Mouse (Mus musculus): ENCODE results near the gene Mapk1ip1l.

Mapk1ip1l gene

DNA sequence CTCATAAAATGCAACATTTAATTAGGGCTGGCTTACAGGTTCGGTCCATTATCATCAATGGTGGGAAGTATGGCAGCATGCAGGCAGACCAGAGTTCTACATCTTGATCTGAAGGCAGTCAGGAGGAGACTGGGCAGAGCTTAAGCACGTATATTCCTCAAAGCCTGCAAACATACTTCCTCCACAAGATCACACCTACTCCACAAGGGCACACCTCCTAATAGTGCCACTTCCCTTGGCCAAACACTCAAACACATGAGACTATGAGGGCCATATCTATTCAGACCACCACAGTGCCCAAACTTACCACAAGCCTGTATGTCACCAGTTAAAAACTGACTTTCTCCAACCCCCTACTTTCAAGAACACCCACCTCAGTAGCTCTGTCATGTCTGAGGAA lies 63.4 kb downstream of the Mapk1ip1l start:
- DNase-seq (ENCODE audit: low spot score), result no peak

DNA sequence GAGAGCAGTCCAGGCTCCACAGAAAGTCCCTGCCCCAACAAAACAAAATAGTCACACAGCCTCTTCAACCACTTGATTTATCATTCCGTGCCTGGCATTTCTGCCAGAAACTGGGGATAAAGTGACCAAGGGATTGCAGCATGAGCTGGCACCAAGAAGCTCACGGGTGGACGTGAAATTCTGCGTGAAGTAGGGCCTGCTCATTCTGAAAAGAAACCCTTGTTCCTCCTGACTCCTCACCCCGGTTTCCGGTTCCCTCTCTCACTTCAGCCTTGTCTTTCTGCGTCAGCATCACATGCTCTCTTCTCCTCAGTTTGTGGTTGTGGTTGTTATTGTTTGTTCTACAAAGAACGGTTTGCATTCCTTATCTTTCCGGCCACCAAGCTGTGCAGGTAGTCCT lies 63.8 kb downstream of the Mapk1ip1l start:
- no peak for DNase-seq (ENCODE audit: low spot score)

DNA sequence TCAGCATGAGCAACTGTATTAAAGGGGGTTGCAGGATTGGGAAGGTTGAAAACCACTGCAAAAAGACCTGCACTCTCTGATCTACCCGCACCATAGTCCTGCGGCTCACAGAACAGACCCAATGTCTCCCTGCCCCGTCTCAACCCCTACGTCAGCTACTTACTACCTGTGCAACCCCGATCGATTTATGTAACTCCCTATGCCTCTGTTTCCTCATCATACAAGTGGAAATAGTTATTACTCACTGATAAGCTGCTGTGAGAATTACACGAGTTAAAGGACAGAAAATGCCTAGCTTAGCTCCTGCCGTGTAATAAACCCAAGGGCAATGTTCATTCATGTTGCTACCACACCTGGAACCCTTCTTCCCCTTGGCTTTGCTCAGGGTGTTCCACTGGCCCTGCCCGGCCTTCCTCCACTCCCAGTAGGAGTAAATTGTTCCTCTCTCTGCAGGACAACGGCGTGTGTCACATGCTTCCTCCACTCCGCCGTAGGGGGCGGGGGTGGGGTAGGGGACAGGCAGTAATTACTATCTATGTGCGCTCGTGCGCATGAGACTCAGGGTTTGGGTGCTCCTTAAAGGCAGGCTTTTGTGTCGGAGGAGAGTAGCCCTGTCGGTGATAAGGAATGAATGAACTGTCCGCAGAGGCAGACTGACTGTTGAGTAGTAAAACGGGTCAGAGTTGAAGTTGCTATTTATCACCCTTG lies 66.8 kb downstream of the Mapk1ip1l start:
- DNase-seq (ENCODE audit: low spot score), result peak; percentile 45

DNA sequence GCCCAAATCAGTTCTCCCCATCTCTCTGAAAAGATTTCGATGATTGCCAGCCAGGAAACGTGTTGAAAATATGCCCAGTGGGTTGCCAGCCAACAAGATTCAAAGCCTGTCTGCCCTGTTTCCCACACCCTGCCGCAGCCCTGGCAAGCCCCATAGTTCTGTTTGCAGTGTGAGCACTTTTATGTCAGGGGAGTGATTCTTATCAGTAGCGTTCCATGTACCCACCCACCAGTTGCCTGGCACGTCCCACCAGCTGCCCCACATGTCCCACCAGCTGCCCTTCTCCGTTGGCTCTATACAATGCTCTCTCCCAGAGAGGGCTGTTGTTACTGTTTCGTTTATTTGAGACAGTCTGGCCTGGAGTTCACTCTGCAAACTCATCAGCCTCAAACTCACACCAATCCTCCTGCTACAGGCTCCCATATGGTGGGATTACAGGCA lies 68.8 kb downstream of the Mapk1ip1l start:
- DNase-seq (ENCODE audit: low spot score), result no peak

DNA sequence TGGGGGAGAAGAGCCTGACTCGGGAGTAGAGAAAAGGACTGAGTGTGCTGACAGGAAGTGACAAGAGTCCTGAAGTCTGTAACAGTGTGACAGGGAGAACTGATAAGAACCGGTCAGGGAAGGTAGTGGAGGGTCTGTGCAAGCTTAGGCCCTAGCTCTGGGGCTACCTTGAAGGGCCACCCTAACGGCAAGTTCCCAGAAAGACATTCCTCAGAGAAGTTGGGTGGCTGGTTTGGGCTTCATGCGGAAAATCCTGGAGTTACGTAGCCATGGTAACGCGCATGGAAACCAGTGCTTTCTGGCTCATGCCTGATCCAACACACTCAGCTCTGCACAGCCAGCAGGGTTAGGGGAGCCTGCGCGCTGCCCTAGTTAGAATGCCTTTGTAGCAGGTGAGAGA lies 69.4 kb downstream of the Mapk1ip1l start, which contains the start of gene Lgals3:
TSS of gene Lgals3 (plus strand) at position 291 of the 400 bp plus-strand sequence.
- no peak for DNase-seq (ENCODE audit: low spot score)

DNA sequence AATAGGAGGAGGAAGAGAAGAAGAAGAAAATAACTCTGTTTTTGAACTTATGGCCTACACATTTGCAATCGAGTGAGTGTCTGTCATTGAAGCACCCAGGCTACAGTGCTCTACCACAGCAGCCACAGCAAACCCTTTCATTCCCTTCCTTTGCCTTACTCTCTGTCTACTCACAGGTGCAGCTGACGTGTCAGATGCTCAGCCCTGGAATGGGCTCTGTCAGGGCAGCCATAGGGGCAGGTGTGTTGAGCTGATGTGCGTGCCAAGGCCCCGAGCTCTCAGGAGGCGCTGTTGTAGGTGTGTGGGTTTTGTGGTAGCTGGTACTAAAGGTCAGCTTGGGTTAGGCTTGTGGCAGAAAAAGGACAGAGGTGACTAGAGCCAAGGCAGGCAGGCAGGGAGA lies 71.7 kb downstream of the Mapk1ip1l start:
- DNase-seq (ENCODE audit: low spot score), result no peak

DNA sequence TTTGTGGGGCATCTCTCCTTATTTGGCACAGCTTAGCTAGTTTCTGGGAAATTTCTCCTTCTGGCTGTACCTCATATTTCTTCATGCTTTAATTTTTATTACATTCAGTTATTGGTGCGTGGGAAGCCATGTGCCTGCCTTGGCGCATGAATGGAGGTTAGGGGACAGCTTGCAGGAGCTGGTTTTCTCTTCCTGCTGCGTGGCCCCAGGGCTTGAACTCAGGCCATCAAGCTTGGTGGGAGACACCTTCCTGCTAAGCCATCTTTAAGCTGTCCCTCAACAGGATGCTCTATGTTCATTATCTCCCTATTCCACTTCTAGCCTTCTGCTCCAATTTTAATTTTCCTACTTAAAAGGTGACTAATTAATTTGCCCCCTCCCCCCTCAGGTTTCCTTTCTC lies 72.7 kb downstream of the Mapk1ip1l start:
- DNase-seq (ENCODE audit: low spot score), result no peak

DNA sequence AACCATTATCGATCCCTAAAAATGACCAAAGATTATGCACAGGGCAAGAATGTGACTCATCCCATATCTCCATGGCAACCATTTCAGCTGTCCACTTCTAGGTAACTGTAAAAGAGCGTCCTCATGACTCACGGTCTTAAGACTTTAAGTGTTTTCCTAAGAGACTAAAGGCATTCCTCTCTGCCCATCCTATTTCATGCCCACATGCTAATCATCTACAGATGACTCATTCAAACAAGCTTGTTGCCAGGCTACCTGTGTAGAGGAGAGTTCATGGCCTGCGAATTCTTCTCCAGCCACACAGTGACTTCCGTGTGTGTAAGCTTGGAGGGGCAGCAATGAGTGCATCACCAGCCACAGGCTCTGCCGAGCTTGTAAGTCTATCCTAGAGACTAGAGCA lies 73.6 kb downstream of the Mapk1ip1l start:
- DNase-seq (ENCODE audit: low spot score), result no peak
